Mouse (Mus musculus): Measurements from ENCODE around the gene Dnmt3a.
A peak's percentile ranks its signal among the peaks of the same experiment; 100 is the strongest.

Gene Dnmt3a

DNA sequence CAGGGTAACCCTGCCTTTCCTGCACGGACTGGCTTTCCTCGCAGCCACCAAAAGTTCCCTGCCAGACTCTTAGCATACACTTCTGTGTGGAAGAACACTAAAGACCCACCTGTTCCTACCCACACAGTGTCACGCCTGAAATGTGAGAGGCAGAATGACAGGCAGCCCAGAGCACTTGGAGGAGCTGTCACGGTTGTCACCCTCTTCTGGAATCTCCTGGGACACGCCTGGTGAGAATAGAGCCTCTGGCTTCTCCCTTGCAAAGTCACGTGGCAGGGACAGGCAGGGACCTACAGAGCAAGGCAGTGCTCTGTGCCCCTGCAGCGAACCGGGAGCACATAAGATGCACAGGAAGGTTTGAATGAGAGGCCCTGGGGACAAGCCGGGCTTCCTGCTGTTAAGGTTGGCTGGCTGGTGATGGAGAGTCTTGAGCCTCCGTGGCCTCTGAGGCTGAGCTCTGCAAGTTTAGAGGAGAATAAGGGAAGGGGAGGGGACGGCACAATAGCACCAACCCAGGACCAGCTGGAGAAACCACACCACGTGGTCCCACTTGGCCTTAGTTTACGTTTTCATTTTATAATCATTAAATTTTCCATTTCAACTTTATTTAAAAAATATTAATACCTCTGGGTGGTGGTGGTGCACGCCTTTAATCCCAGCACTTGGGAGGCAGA is 112.0 kb downstream of the Dnmt3a start:
- no peak for DNase-seq (ENCODE audit: low spot score in 2 of 2)

DNA sequence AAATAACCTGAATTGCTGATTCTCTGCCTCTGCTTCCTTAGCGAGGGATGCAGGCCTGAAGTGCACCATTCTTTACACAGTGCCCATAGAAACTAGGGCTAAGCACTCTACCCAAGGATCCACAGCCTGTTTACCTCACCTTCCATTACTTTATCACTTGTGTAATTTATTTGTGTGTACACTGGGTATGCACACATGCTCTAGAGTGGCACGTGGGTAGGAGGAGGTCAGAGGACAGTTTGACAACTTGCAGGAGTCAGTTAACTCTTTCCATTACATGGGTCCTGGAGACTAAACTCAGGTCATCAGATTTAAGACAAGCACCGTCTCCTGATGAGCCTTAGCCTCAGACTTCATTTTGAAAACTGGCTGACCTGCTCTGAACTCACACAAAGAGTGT is 112.8 kb downstream of the Dnmt3a start:
- DNase-seq (ENCODE audit: low spot score in 2 of 2), result no peak

DNA sequence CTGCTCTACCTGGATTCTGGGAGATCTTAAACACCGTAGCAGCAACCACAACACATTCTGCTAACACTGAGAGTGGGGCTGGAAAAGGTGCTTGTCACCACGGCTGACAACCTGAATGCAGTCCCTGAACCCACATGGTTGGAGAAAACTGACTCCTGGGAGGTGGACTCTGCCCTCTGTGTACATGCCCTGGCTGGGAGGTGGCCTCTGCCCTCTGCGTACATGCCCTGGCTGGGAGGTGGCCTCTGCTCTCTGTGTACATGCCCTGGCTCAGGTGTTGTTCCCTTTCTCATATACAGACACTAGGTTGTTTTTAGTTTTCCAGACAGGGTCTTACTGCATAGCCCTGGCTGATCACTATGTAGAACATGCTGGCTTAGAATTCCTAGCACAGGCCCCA is 113.6 kb downstream of the Dnmt3a start:
- DNase-seq (ENCODE audit: low spot score in 2 of 2), result no peak

DNA sequence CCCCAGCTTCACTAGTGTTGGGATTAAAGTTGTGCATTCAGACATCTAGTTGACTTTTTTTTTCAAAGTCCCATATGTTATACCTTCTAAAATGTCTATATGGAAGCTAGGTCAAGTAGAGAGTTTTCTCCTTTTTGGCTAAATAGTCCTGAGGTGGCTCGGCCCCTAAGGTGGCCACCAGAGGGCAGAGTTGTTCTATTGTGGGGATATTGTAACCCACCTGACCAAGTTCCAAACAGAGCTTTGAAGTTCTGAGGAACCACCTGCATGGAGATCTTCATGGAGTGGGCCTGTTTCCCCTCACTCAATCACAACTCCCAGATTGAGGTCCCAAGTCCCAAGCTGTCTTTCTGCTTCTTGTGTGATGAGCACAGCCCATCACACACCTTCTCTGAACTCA is 120.3 kb downstream of the Dnmt3a start:
- DNase-seq (ENCODE audit: low spot score in 2 of 2), result peak; percentile 61 to 71

DNA sequence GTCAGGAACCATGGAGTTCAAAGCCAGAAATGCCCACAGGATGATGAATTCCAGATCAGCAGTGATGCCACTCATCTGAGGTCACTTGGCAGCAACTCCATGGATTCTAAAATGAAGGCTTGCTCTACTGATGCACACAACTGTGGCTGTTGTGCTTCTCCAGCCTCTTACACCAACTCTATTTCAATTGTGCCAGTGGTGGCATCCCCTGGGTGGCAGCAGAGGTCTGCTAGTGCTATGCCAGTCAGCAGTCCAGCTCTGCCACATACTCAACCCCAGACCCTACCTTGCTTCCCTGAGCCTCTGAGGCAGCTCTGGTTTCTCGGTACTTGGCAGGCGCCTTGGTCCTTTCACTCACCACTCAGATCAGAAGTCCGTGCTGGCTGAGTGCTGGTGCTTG is 123.0 kb downstream of the Dnmt3a start:
- DNase-seq (ENCODE audit: low spot score in 2 of 2), result peak; percentile 50 to 63

DNA sequence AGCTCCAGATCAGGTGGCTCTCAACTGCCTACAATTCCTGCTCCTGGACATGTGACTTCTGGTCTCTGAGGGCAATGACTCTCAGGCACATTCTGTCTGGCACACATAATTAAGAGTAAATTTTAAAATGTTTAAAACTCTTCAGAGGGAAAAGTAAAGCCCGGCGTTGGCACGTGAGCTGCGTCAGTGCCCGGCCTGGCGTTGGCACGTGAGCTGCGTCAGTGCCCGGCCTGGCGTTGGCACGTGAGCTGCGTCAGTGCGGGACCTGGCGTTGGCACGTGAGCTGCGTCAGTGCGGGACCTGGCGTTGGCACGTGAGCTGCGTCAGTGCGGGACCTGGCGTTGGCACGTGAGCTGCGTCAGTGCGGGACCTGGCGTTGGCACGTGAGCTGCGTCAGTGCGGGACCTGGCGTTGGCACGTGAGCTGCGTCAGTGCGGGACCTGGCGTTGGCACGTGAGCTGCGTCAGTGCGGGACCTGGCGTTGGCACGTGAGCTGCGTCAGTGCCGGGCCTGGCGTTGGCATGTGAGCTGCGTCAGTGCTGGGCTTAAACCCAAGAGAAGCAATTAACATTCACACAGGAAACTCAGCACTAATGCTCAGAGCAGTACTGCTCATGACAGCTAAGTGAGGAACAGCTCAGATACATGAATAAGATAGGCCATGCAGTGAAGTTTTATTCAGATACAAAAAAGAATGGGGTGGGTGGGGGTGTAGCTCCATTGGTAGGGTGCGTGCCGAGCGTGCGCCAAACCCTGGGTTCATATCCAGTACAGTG is 124.5 kb downstream of the Dnmt3a start:
- peak; percentile 43 to 67 for DNase-seq (ENCODE audit: low spot score in 2 of 2)

DNA sequence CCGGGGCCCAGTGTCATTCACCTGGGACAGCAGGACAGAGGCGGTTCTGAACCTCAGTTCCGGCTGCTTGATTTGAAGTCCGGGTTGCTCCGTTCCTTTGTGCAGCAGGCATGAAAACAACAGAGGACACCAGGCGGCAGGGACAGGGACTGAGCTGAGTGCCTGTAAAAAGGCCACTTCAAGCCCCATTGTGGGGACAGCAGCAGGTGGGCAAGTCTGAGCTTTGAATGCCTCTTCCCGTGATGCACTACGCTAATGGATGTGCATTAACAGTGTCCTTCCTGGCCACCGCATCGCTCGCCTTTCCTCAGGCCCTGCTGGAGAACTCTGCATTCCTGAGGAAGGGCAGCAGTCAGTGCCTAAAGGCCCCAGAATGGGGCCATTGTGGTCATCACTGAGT is 136.2 kb downstream of the Dnmt3a start:
- no peak for DNase-seq (ENCODE audit: low spot score in 2 of 2)

DNA sequence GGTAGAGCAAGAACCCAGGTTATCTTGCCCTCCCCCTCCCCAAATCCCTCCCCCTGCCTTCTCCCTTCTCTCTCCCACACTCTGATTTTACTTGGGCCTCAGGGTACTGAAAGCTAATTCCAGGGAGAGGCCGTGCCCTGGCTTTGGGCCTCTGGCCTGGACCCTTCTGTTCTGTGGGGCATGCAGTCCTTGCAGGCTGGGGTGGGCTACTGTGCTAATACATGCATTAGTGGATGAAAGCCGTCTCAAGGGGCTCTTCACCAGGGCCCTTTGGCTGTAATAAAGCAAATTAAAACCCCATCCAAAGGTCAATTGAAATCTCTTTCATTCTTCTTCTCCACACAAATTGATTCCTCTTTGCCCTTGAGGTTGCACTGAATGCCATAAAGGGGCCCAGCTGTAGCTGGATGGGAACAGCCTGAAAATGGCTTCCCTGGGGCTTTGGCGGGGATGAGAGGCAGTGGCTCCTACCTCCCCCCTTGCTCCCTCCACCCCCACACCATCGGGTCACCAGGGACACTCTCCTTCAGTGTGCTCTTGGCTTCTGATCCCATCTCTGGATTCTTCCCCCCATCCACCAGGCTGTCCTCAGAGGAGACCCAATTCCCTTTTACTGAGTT is 138.8 kb downstream of the Dnmt3a start:
- no peak for DNase-seq (ENCODE audit: low spot score in 2 of 2)

DNA sequence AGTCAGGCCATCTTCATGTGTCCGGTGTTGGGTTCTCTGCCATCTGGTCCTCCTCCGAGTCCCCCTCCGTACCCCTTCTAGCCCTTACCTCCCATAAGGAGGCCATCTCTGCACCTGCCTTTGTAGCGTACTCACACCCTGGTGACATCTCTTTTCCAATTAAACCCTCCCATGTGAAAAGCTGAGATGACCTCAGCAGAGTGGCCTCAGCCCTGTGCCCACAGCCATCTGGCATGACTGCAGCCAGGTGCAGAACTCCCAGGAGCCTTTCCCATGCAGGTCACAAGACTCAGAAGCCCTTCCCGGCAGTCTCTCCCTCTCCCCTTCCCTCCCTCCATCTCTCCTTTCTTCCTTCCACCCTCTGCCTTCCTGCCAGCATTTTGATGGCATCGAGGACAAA is 141.7 kb downstream of the Dnmt3a start:
- DNase-seq (ENCODE audit: low spot score in 2 of 2), result no peak

DNA sequence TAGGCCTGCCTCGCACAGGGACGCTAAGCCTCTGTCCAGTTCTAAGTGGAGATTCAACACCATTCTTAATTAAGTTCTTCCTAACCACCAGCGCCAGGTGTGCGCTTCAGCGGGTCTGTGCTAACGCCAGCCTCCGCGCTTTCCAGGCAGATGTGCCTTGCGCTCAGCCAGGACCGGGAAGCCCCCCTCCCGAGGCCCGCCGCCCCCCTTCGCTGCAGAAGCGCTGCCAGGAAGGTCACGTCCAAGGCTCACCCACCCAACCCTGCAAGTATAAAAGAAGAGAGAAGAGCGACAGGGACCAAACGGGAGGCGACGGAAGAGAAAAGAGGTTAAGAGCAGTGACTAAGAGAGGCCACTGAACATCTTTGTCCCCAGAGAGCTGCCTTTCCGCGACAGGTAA is 148.8 kb downstream of the Dnmt3a start, which contains the start of gene Pomc:
Pomc (plus strand) TSS at position 301 of the 400 bp plus-strand sequence.
- no peak for DNase-seq (ENCODE audit: low spot score in 2 of 2)

DNA sequence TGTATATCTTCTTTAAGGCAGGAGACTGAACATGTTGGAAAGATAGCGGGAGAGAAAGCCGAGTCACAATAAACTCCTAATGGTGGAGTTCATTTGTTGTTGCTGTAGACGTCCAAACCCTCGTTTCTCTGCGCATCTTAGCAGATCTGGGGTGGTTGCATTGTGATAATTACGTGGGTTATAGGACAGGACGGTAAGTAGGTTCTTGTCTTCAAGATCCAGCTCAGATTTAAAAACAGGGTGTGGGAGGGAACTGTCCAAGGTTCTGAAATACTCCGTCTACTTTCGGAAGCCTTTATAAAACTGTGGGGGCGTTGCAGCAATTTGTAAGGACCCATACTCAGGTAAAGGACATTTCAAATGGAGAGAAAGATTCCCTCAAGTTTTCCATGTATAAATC is 149.6 kb downstream of the Dnmt3a start:
- no peak for DNase-seq (ENCODE audit: low spot score in 2 of 2)

DNA sequence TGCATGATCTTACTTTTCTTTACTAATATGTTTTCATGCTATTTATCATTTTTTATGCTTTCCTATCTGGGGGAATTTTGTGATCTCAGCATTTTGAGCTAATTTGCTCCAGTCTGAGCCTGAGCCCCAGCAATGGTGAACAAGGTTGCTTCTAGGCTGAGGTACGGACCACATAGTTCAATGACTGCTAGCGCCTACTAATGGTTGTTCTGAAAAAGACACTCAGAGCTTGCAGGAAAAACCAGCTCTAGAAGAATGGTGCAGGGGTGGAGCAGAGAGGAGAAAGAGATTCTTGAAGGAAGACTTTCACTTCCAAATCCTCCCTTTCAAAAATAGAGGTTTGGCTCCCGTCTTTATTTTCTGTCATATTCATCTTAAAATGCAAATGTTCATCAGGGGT is 150.5 kb downstream of the Dnmt3a start:
- DNase-seq (ENCODE audit: low spot score in 2 of 2), result no peak

DNA sequence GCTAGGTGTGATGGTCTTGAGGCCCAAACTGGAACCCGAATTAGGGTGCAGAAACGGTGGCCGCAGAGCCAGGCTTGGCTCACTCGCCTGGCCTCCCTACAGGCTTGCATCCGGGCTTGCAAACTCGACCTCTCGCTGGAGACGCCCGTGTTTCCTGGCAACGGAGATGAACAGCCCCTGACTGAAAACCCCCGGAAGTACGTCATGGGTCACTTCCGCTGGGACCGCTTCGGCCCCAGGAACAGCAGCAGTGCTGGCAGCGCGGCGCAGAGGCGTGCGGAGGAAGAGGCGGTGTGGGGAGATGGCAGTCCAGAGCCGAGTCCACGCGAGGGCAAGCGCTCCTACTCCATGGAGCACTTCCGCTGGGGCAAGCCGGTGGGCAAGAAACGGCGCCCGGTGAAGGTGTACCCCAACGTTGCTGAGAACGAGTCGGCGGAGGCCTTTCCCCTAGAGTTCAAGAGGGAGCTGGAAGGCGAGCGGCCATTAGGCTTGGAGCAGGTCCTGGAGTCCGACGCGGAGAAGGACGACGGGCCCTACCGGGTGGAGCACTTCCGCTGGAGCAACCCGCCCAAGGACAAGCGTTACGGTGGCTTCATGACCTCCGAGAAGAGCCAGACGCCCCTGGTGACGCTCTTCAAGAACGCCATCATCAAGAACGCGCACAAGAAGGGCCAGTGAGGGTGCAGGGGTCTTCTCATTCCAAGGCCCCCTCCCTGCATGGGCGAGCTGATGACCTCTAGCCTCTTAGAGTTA is 154.2 kb downstream of the Dnmt3a start:
- DNase-seq (ENCODE audit: low spot score in 2 of 2), result peak; percentile 83 to 89

DNA sequence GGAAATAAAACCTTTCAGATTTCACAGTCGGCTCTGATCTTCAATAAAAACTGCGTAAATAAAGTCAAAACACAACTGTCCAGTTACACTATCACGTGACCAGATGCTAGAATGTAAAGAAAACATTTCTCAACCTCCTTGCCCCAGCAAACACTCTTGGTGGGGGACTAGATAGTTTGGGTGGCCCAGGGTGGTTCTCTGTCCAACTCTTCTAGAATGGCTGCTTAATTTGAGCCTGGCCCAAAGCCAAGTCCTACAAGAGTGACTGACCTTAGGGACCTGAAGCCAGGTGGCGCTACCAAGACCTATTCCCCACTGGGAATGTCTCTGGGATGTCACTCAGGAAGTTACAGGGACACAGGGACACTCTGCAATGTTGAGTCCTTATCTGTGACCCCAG is 154.7 kb downstream of the Dnmt3a start:
- DNase-seq (ENCODE audit: low spot score in 2 of 2), result no peak

All from frontal cortex, postnatal 36 days (tissue).